In genomic region chr2:143113859-143114258, GRCm38 (mm10) we compare ENCODE assay signal across 8 mouse cellular contexts. TPM values are rescaled to one million over a fixed set of nuclear protein-coding genes. Genes with fewer than 3 reads are reported as not detected.
DNase-seq lines count a peak whose midpoint lies in the region; ATAC-seq lines count a peak whose summit lies in the region.

No protein-coding gene starts in this region.

- intact Hi-C loops in left cerebral cortex, postnatal 25 days (cut with DNase I) = loop anchor here (2.0 to 10.0 kb wide), 3 partner anchors 571 to 1341 kb away; no protein-coding TSS in a partner anchor
- intact Hi-C loops in left cerebral cortex, postnatal 36 days (cut with DNase I) = loop anchor here (10.0 kb wide), 1 partner anchor 1341 kb away; no protein-coding TSS in a partner anchor

- DNase-seq in left cerebral cortex, postnatal 25 days (ENCODE audit: low spot score in 2 of 2) = peak; percentile 45 to 80
- no peak for DNase-seq in left cerebral cortex, postnatal 36 days (ENCODE audit: low spot score in 2 of 2)
- peak; percentile 64 for DNase-seq in R1 (ENCODE audit: low read depth, low spot score)
- peak; percentile 62 for DNase-seq in mesoderm, embryonic 11.5 days (ENCODE audit: low read depth, low spot score)
- DNase-seq in left cerebral cortex, adult 8-10 months (ENCODE audit: low spot score in 2 of 2) = no peak
- DNase-seq in layer of hippocampus, postnatal 10 days (ENCODE audit: low spot score in 2 of 2) = no peak

- ATAC-seq in common myeloid progenitor, adult 5-6 weeks (replicated peaks; ENCODE audit: low read depth, poor library complexity, severe bottlenecking) = 0 out of 2 replicates have a peak, but pooled peaks have one; percentile 50
- ATAC-seq in erythroid progenitor cell, adult 5-6 weeks (replicated peaks; ENCODE audit: low FRiP score, poor library complexity, severe bottlenecking) = no peak

RNA-seq across cellular contexts. Expression of gene Otor, which starts 35.6 kb away (rescaled TPM):
- total RNA-seq in left cerebral cortex, postnatal 25 days (2021) = not detected
- total RNA-seq in left cerebral cortex, postnatal 36 days (2021) = not detected
- total RNA-seq in common myeloid progenitor, adult 5-6 weeks (2017) = not detected in 2 replicates
- total RNA-seq in erythroid progenitor cell, adult 5-6 weeks (2015; ENCODE audit: low replicate concordance) = not detected in 2 replicates
- total RNA-seq in erythroid progenitor cell, adult 5-6 weeks (2017; ENCODE audit: low replicate concordance) = not detected in 2 replicates
- total RNA-seq in left cerebral cortex, adult 8-10 months (2022) = not detected
- total RNA-seq in layer of hippocampus, postnatal 10 days (2021) = not detected

RNA-seq across cellular contexts. Expression of gene Snrpb2, which starts 51.0 kb away (rescaled TPM):
- total RNA-seq in left cerebral cortex, postnatal 25 days (2021) = 10 to 100 TPM; 34.2 to 35.0 TPM
- 10 to 100 TPM; 31.2 to 41.7 TPM for total RNA-seq in left cerebral cortex, postnatal 36 days (2021)
- total RNA-seq in common myeloid progenitor, adult 5-6 weeks (2017) = 143 and 165 TPM in 2 replicates
- total RNA-seq in erythroid progenitor cell, adult 5-6 weeks (2015; ENCODE audit: low replicate concordance) = 30.2 and 30.6 TPM in 2 replicates
- total RNA-seq in erythroid progenitor cell, adult 5-6 weeks (2017; ENCODE audit: low replicate concordance) = 6.9 and 24.4 TPM in 2 replicates
- 10 to 100 TPM; 32.3 to 39.4 (median 34.5) TPM for total RNA-seq in left cerebral cortex, adult 8-10 months (2022)
- 10 to 100 TPM; 49.1 to 52.0 TPM for total RNA-seq in layer of hippocampus, postnatal 10 days (2021)

Comparison
In these comparisons a context has a peak if more than half of its experiments do, and no peak if none do; other contexts are left out.
1. DNase-seq: peak in left cerebral cortex, postnatal 25 days (2 of 2), R1 (single experiment) and mesoderm, embryonic 11.5 days (single experiment); none in left cerebral cortex, postnatal 36 days (0 of 2), left cerebral cortex, adult 8-10 months (0 of 2) and layer of hippocampus, postnatal 10 days (0 of 2).